Mouse (Mus musculus) urinary bladder, postnatal 4 days (tissue): ENCODE results near the gene Atp2b1.

Experiments used
- DNase-seq, 2 experiments: peaks; one replicate each; pipeline ENCODE4 v3.0.0; 2021 to 2022; ENCODE audit warnings: low spot score in 2 of 2

Gene Atp2b1

GRCm38 (mm10) chr10:98916011-98916780 is 2.0 kb downstream of the Atp2b1 start:
- DNase-seq = no peak

- DNase-seq = no peak
Observed at GRCm38 (mm10) chr10:98916781-98917340, 2.7 kb downstream of the Atp2b1 start.

GRCm38 (mm10) chr10:98925081-98925480 is 10.9 kb downstream of the Atp2b1 start:
- DNase-seq = no peak

- DNase-seq = no peak
Observed at GRCm38 (mm10) chr10:98926991-98927390, 12.8 kb downstream of the Atp2b1 start.

GRCm38 (mm10) chr10:98929444-98929843 is 15.2 kb downstream of the Atp2b1 start:
- no peak for DNase-seq

GRCm38 (mm10) chr10:98930143-98930542 is 15.9 kb downstream of the Atp2b1 start:
- DNase-seq = no peak

- DNase-seq = no peak
Observed at GRCm38 (mm10) chr10:98940137-98940536, 25.9 kb downstream of the Atp2b1 start.

- no peak for DNase-seq
Observed at GRCm38 (mm10) chr10:98940799-98941198, 26.6 kb downstream of the Atp2b1 start.

- no peak for DNase-seq
Observed at GRCm38 (mm10) chr10:98941991-98942390, 27.8 kb downstream of the Atp2b1 start.

GRCm38 (mm10) chr10:98942999-98943398 is 28.8 kb downstream of the Atp2b1 start:
- DNase-seq = no peak

GRCm38 (mm10) chr10:98943894-98944293 is 29.7 kb downstream of the Atp2b1 start:
- no peak for DNase-seq

- DNase-seq = no peak
Observed at GRCm38 (mm10) chr10:98946031-98946791, 32.0 kb downstream of the Atp2b1 start.

- DNase-seq = no peak
Observed at GRCm38 (mm10) chr10:98947206-98947605, 33.0 kb downstream of the Atp2b1 start.

- DNase-seq = no peak
Observed at GRCm38 (mm10) chr10:98948096-98948495, 33.9 kb downstream of the Atp2b1 start.

GRCm38 (mm10) chr10:98949750-98950149 is 35.5 kb downstream of the Atp2b1 start:
- no peak for DNase-seq

- DNase-seq = no peak
Observed at GRCm38 (mm10) chr10:98951286-98952270, 37.4 kb downstream of the Atp2b1 start.

- DNase-seq = no peak
Observed at GRCm38 (mm10) chr10:98954230-98954993, 40.2 kb downstream of the Atp2b1 start.

- DNase-seq = no peak
Observed at GRCm38 (mm10) chr10:98956124-98956523, 41.9 kb downstream of the Atp2b1 start.

- no peak for DNase-seq
Observed at GRCm38 (mm10) chr10:98958752-98959151, 44.5 kb downstream of the Atp2b1 start.

- no peak for DNase-seq
Observed at GRCm38 (mm10) chr10:98959385-98959784, 45.2 kb downstream of the Atp2b1 start.

GRCm38 (mm10) chr10:98960911-98961310 is 46.7 kb downstream of the Atp2b1 start:
- no peak for DNase-seq
